Mouse (Mus musculus): ENCODE measurements around the gene Rbp3. TPM values are rescaled to one million over a fixed set of nuclear protein-coding genes. Genes with fewer than 3 reads are reported as not detected.

Rbp3 gene
- polyA plus RNA-seq, 1 experiment, result not detected

DNA sequence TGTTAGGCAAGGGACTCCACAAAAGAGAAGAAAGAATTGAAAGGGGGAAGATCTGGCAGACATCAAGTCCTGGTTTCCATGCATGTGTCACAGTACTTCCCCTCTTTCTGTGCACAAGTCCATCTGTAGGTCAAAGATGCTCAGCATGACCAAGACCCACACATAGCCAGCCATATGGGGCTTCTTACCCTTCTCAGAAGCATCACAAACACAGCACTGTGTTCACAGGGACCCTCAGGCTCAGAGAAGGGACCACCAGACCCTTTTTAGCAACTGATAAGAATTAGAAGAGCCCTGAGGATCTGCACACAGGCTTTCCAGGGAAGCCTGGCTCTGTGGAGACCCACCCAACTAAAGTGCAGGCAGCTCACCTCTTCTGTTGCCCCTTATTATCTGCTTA is 46.3 kb downstream of the Rbp3 start:
- TF ChIP-seq CTCF (IDR thresholded peaks at IDR 0.05; ENCODE audit: insufficient read depth, low read length) (no peak), POLR2A (IDR thresholded peaks at IDR 0.05; ENCODE audit: borderline replicate concordance, extremely low read depth, low read depth, low read length) (no peak)
- no peak for DNase-seq
- Histone ChIP-seq H3K4me3 (replicated peaks; ENCODE audit: extremely low read depth, low read depth, low read length) (no peak overlapping the region), H3K4me1 (ENCODE audit: control insufficient read depth, insufficient read depth, low read length) (no peaks in the 10 kb centered on the region)

- no peak for DNase-seq
- TF ChIP-seq CTCF (IDR thresholded peaks at IDR 0.05; ENCODE audit: insufficient read depth, low read length) (no peak), POLR2A (IDR thresholded peaks at IDR 0.05; ENCODE audit: borderline replicate concordance, extremely low read depth, low read depth, low read length) (no peak)
- Histone ChIP-seq H3K4me3 (replicated peaks; ENCODE audit: extremely low read depth, low read depth, low read length) (no peak overlapping the region), H3K4me1 (ENCODE audit: control insufficient read depth, insufficient read depth, low read length) (no peaks in the 10 kb centered on the region)
Measured at GRCm38 (mm10) chr14:34001445-34001844, 47.6 kb downstream of the Rbp3 start.

- Histone ChIP-seq H3K4me1 (ENCODE audit: control insufficient read depth, insufficient read depth, low read length) (no peaks in the 10 kb centered on the region), H3K4me3 (replicated peaks; ENCODE audit: extremely low read depth, low read depth, low read length) (no peak overlapping the region)
- no peak for DNase-seq
- WGBS, result 84% methylated on average over 5 of the region's 5 CpGs
- TF ChIP-seq CTCF (IDR thresholded peaks at IDR 0.05; ENCODE audit: insufficient read depth, low read length) (no peak), POLR2A (IDR thresholded peaks at IDR 0.05; ENCODE audit: borderline replicate concordance, extremely low read depth, low read depth, low read length) (no peak)
Measured at GRCm38 (mm10) chr14:34002358-34002757, 48.6 kb downstream of the Rbp3 start.

Other genes starting within 250 kb of the Rbp3 start
- 14.3 and 15.1 TPM in 2 replicates for gene Gdf10, start 30.4 kb upstream of the Rbp3 start, polyA plus RNA-seq (2012; rRNA removed)
- gene Gdf2, start 13.0 kb upstream of the Rbp3 start, polyA plus RNA-seq (2012; rRNA removed), result 0.25 and 0.45 TPM in 2 replicates
- gene Zfp488, start 24.8 kb downstream of the Rbp3 start, polyA plus RNA-seq (2012; rRNA removed), result not detected in 2 replicates
- gene Gm30083, start 61.2 kb downstream of the Rbp3 start, polyA plus RNA-seq (2012; rRNA removed), result not detected in 2 replicates
- gene Gm5460, start 62.8 kb downstream of the Rbp3 start, polyA plus RNA-seq (2012; rRNA removed), result not detected in 2 replicates
- gene Antxrl, start 98.7 kb downstream of the Rbp3 start, polyA plus RNA-seq (2012; rRNA removed), result not detected in 2 replicates
- 13.1 and 21.8 TPM in 2 replicates for gene Anxa8, start 132.0 kb downstream of the Rbp3 start, polyA plus RNA-seq (2012; rRNA removed)
- gene A630023A22Rik, start 148.8 kb downstream of the Rbp3 start, polyA plus RNA-seq (2012; rRNA removed), result not detected in 2 replicates
- gene Npy4r, start 198.5 kb downstream of the Rbp3 start, polyA plus RNA-seq (2012; rRNA removed), result 0.14 TPM in 2 replicates
- 0.15 and 0.59 TPM in 2 replicates for gene Gprin2, start 247.7 kb downstream of the Rbp3 start, polyA plus RNA-seq (2012; rRNA removed)